Mouse (Mus musculus) monocyte, adult 2 months (primary cell): ENCODE results near the gene Xpo5.

Experiments used
- DNase-seq, 2 experiments: peaks; one replicate each; pipeline ENCODE4 v3.0.0; 2022; ENCODE audit warnings: low spot score in 2 of 2, low read depth in 1 of 2

The Xpo5 gene

DNA sequence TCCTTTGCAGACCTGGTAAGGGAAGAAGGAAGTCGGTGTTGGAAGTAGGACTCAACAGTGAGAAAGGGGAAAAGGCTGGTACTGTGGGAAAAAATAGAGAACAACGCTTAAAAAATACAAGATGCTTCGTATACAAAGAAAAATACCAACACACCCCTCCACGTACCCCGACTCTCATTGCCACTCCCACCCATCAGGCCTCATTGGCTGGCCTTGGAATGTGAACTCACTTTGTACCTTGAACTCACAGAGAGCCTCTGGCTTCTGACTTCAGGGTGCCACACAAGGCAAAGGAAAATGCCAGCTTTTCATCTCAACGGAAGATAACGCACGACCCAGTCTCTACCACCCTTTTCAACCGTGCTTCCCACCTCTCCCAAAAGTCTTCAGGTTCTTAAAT, 80.6 kb downstream of the Xpo5 start:
- no peak for DNase-seq

DNA sequence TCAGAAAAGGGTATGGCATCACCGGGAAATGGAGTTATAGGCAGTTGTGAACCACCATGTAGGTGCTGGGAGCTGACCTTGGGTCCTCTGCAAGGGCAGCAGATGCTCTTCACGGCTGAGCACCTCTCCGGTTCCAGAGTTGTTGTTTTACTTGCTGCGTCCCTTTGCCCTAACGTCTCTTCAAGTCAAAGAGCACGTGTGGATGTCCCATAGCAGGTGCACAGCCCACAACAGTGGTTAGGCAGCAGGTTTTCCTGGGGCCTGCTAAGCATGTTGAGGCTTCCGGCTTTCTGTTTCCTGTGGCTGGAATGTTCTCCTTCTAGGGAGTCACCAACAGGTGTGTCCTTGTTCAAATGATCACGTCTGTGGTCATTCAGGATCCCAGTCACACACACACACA, 81.3 kb downstream of the Xpo5 start:
- DNase-seq: no peak

DNA sequence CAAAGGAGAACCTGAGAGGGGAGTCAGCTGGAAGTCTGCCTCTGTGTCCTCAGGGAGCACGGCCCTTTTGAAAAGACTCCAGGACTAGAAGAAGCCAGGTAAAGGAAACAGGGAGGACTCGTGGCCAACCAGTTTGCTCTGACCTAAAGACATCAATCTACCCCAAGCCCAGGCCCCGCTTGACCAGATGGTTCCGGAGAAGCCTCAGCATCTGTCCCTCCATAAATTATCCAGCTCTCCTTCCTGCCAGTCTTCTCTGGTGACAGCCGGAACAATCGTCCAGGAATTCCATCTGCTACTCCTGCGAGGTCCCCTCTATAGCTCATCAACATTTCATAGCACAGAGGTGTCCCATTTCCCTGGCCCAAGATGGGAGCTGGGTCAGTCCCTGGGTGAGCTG, 82.1 kb downstream of the Xpo5 start:
- no peak for DNase-seq

DNA sequence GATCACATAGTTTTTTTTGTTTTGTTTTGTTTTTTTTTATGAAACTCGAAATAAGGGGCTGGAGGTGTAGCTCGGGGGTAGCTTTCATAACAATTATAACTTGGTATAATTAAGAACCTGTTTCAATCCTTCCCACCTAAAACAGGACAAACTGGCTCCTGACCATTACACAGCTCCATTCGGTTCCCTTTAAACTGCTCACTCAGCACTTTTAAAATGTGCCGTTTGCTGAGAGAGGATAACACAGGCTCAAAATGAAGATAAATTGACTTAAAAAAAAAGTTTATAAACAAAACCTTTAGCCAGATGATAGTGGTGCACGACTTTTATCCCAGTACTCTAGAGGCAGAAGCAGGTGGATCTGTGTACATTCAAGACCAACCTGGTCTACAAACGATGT, 82.8 kb downstream of the Xpo5 start:
- DNase-seq: no peak

DNA sequence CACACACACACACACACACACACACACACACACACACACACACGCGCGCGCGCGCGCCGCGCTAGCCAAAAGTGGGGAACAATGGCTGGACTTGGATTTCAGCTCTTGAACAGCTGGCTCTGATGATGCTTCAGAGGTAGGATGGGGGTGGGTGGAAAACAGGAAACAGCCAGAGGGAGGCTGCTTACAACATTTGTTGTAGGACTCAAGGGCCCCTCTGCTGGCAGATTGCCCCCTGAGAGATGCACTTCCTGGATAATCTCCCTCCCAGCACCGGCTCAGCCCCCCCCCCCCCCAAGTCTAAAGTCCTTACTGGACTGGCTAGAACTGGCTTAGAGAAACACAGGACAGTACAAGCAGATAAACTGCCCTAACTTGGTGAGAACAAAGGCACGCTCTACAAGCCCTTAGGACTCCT, 85.1 kb downstream of the Xpo5 start:
- no peak for DNase-seq
